Mouse (Mus musculus) embryo, embryonic 9.5 days (tissue): ENCODE data around the gene Limch1.

Experiments
- DNase-seq: peaks from one replicate; pipeline ENCODE4 v3.0.0-alpha.2; 2017; ENCODE audit errors: extremely low spot score

The Limch1 gene

DNA sequence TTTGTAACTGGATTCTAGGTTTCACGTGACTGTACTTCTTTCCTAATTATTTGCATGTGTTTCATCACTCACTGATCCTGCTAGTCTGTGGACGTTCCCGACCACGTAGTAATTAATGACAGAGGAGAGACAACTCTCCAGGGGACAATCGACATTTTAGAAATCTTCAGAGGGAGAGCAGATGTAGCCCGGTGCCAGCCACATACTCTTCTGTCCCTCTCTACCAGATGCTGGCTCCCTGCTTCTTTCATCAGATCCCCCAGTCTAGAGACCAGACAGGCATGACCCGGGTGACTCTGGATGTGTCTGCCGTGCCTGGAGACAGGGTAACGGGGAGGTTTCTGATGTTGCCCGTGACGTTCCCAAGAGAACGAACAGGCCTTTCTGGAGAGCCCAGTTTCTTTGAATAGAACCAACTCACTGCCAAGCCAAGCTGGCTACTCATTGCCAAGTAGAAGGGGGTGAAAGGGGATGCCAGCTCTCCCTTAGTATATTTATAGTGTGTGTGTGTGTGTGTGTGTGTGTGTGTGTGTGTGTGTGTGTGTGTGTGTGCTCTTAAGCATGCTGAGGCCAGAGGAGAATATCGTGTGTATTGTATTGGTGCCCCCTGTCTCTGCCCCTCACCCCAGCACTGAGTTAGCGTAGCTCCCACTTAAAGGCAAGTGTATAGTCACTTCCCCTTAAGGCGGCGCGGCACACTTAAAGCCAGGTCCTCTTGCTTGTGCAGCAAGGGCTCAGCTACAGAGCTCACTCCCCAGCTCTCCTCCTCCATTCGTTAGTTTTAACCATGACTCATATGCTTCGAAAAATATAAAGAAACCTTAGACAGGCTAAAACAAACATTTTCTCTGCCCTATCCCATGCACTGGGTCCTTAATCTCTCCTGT lies 233.9 kb downstream of the Limch1 start:
- DNase-seq, result peak; percentile 39

DNA sequence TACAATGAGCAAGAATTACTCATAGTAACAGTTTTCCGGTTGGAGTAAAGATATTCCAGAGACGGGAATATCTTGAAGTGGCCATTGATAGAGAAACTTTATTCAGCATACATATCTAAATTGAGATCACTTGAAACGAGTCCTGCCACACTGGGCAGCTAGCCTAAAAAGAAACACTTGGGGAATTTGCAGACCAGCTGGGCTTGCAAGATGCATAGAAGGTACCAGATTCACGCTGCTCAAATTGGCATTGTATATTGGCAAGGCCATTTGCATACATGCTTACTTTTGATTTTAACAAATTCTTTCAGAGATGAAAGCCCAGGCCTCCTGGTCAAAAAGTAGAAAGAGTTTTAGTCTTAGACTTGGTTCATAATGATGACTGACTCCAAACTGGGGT lies 235.2 kb downstream of the Limch1 start:
- no peak for DNase-seq

DNA sequence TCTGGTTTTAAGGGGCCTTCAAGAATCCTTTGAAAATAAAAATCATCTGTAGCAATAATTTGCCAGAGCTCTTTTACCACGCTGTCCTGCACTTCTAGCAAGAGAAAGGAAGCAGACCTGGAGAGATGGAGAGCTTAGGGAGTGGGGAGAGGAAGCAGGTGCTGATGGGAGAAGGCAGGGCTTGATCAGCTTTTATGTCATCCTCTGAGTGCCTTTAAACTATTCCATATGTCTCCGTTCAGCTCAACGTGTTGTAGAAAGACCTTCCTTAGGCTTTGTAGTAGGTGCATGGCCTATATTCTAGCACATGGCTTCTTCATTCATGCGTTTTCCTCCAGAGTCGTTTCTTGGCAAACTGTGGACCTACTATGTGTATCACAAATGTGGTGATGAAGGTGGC lies 237.5 kb downstream of the Limch1 start:
- DNase-seq, result no peak

DNA sequence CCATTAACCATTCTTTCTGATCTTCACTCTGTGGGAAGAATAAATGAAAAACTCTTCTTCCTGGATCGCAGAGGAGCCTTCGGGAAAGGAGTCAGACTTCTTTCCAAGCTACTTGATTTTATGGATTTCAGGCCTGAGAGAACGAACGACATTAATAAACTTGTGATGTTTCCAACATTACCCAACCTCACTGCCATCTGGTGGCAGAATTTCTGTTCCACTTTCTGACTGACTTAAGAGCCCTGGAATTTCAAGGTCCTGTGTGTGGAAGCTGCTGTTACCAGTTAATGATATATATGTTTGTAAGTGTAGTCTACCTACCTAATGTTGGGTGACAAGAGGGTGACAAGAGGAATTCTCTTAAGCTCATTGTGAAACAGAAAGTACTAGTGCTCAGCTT lies 243.3 kb downstream of the Limch1 start:
- no peak for DNase-seq

DNA sequence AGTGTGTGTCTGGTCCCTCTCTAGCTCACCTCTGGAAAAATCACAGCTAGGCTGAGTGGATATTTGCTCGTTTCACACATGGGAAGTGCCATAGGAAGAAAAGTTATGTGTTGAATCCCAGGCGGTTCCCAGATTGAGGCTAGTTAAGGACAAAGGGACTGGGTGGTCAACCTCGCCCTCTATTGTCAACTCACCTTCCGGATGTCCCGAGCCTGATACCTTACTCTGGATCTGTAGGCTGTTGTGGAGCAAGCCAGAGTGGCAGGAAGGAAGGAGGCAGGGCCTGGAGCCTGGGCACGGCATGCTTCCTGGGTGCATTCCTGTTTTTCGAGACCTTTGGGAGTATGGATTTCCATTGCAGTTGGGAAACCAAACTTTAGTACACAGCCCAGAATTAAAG lies 243.9 kb downstream of the Limch1 start:
- no peak for DNase-seq

DNA sequence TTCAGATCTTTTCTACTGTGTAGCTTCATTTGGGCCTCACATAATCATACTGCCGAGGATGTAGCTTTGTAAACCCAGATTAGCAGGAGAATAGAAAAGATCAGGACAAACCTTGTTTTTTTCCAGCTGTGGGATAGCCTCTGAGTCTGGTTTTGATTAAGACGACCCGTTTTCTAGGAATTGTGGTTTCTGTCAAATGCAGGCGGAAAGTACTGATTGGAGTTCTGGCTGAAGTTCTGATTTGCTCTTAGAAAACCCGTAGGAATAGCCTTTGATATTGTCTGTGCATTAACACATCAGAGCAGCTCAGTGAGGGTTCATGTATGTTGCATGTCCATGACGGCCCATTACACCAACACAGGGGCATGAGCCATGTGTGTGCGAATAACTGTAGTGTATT lies 246.8 kb downstream of the Limch1 start:
- DNase-seq, result no peak

DNA sequence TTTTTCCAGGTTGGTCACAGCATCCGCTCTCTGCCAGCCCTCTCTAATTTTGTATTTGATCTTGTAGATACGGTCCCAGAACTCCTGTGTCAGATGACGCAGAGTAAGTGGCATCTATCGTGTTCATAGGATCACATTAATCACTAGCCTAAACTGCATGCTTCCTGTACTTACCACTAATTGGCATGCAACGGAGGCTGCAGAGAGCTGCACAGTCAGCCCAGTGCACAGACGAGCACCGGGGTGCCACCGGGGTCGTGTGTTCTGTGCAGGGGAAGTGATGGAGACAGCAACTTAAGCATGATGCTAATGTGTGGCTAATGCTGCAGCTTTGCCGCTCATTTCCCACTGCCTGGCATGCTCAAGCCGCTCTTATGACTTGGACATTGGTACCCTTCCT lies 247.4 kb downstream of the Limch1 start:
- DNase-seq, result no peak

DNA sequence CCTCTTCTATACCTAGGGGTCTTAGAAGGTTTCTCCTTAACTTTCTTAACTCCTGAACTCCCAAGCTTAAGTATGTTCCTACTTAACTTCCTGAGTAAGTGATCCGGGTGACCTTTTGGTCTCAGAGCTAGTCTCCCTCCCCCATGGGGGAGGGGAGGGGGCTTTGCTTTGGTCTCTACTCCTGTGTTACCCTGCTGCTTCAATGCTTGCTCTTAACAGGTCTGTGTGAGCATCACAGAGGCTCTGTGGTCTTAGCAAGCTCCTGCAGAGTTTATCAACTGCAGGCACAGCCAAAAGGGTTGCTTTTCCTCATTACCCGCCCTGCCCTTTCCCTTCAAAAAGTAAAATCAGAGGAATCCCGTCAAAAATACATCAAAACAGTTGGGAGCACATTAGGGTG lies 250.5 kb downstream of the Limch1 start:
- DNase-seq, result peak; percentile 60

DNA sequence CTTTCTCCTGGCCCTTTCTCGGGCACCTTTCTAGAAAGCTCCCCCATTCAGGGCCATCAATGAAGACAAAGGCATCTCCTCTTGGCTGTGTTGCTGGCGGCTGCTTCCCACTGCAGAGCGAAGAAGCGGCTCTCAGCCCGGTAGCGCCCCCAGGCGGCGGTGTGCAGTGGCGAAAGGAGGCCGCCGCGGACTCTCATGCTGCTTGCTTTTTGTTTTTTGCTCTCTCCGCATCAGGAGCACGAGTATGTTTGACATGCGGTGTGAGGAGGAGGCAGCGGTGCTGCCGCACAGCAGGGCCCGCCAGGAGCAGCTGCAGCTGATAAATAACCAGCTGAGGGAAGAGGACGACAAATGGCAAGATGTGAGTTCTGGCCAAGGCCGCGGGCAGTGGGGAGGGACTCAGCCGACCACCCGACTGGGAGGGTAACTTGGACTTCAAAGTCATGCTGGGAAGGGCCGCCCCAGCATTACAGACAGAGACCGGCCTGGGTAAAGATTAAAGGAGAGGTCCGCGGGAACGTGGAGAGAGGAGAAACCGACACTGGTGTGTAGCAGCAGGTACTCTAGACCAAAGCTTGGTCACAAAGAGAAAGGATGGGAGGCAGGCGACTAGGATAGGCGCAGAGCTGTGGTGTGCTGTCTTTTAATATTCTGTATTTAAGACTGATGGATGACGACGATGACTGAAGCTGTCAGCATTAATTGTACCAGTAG lies 251.4 kb downstream of the Limch1 start:
- DNase-seq, result peak; percentile 94

DNA sequence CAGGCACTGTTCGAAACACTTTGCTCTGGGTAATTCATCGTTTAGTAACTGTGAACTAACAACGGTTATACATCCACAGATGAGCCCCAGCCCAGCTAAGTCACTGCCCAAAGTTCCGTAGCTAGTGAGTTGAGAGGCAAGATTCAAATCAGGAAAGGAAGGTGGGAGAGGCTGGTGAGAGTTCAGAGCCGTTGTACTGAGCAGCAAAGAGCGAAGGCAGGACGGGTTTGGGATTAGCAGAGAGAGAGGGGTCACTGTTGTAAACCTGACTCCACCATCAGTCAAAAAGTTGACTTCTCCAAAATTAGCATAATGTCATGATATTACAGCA lies 251.9 kb downstream of the Limch1 start:
- no peak for DNase-seq

DNA sequence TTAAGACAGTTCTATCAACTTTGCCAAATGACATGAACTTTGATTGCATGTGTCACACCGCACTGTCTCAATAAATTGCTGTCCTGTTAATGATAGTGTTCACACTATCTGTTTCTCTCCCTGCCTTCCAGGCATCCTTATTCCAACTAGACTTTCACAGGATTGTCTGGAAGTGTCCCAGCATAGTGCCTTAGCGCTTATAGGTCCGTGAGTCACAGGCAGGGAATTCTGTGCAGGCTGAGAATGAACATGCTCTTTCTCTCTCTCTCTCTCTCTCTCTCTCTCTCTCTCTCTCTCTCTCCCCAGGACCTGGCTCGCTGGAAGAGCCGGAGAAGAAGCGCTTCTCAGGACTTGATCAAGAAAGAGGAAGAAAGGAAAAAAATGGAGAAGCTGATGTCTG lies 252.7 kb downstream of the Limch1 start:
- no peak for DNase-seq

DNA sequence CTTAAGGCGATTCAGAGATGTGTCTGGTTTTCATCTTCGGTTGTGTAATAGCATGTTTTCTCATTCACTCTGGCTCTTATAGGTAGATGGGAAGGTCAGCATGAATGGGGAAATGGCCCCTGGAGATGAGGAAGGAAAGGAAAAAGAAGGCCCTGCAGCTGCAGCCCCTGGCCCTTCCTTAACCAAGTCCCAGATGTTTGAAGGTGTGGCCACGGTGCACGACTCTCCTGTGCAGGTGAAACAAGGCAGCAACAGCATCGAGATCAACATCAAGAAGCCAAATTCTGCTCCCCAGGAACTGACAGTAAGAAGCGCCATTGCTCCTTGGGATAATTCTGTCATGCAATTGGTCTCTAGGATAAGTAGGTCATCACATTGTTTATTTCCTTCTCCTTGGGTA lies 256.7 kb downstream of the Limch1 start:
- no peak for DNase-seq

DNA sequence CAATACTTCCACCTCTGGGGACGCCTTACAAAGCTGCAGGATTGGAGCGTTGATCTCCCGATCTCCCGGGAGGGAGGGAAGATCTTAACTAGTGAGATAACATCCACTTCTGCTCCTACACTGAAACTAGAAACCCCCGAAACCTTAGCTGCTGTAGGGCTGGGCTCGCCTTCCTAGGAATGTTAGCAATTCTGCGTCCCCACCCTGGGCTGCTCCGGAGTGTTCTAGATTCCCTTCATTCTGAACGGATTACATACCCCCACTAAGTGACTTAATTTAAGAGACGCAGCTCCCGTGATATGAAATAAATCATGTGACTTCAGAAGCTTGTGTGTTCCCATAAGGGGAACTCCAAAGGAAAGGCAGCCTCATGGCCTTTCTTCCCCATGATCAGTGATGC lies 259.0 kb downstream of the Limch1 start:
- no peak for DNase-seq

DNA sequence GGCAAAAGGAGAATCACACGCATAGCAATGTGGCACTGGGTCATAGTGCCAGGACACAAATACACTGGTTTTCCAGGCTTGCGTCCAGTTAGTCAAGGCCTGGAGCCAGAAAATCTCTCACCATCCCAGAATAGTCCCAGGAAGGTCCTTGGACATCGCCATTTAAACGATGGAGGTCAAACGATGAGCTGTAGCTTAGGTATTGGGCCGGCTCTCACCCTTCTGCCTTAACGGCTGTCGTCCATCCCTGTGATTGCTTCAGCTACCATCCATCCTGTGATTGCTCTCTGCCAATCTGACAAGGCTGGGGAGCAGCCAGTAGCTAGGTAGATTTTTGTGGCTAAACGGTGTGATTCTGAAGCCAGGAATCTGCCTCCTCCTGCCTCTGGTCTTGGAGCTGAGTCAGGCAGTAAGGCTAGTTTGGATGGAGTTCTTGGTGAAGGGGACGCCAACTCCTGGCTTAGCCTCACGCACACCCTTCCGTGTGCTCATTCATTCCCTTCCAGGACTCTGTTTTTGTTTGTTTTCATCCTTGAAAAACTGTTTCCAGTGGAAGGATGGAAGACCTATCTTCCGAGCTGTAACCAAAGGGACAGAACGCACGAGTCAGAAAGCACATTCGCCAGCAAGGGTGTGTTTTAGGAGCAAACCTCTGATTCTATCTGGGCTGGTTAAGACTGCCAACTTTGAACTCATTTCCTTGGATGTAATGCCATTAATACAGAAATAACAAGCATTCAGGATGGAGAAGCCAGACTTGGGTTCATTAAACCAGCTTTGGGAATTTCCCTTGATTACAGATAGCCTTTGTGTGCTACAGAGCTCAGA lies 265.6 kb downstream of the Limch1 start:
- DNase-seq, result no peak

DNA sequence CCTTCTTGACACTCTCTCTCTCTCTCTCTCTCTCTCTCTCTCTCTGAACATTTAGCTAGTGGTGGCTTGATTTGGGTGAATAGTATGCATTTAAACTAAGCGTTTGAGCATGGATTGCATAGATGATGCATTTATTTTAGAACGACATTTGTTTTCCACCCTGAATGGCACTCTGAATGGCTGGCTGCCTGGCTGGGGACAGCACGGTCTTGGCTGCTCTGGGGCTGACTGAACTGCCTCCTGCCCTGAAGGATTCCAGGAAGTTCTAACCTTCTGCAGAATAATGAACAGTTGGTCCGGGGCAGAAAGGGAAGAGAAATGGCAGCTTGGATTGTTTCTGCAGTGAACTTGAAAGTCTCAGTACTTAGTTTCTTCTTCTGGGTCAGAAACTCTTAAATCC lies 266.4 kb downstream of the Limch1 start:
- no peak for DNase-seq

DNA sequence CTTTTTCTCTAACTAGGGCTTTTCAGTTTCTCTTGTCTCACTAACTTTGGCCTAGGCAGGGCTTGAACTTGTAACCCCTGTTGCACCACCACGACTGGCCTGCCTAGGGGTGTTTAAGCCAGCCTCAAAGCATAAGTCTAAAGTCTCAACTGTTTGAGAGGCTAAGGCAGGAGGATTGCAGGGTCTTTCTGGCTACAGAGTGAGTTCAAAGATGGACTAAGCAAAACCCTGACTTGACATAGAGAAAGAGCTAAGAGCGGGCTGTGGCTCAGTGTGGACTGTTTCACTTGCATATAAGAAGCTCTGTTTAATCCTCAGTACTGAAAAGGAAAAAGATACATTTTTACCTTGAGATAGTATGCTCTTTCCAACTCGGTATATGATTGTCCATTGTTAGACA lies 268.3 kb downstream of the Limch1 start:
- DNase-seq, result no peak

DNA sequence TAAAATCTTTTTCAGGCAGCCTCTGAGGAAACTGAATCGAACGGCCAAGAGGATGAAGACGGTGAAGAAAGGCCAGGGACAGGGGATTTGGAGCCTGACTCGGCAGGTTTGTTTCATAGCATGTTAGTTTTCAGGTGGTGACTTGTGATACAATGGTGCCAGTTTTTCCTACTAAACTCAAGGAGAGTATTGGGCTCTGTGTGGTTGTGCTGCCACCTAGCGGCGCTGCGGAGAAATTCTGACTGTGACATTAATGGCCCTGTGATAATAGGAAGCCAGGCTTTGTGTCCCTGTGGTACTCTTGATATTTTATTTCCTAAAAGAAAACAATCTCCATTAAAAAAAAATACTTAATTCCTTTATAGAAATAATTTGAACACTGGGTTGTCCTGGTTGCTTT lies 270.8 kb downstream of the Limch1 start:
- peak; percentile 72 for DNase-seq

DNA sequence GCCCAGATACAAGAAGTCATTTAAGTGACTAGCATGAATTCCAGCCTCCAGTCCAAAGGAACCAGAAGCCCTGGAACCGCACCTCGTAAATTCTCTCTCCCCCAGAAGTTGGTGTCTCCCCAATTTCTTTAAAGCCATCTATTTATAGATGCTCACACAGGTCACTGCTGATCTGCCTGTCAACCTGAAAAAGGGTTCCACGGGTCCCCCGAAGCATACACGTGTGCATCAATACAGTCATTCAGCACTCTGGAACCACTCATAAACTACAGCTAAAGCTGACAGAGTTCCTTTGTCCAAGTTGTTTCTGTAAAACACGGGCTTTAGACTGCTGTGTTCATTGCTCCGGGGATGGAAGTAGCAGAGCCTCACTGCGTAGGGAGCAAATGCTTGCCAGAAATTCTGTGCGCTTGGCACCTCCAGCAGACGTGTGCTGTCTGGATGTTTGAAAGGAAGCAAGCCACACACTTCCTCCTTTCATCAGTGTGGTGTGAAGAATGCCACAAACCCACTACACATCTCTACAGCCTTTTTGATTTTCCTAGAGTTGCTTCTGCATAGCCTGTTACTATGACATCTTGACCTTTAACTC lies 278.9 kb downstream of the Limch1 start:
- DNase-seq, result no peak

DNA sequence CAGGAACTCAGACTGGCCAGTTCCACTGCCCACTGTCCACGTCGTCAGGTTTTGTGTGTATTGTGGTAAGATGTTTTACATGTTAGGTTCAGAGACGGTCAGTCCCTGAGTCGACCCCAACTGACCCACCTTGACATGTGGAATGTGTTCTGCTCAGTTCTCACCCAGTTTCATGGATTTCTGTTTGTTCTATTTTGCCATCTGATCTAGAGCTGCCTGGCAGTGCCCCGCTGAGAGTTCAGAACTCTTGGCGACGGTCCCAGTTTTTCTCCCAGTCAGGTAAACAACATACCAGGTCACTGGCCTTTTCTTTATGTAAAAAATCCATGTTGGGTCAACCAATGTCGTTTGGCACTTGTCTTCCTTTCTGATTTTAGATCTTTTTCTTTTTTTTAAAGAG lies 279.5 kb downstream of the Limch1 start:
- no peak for DNase-seq

DNA sequence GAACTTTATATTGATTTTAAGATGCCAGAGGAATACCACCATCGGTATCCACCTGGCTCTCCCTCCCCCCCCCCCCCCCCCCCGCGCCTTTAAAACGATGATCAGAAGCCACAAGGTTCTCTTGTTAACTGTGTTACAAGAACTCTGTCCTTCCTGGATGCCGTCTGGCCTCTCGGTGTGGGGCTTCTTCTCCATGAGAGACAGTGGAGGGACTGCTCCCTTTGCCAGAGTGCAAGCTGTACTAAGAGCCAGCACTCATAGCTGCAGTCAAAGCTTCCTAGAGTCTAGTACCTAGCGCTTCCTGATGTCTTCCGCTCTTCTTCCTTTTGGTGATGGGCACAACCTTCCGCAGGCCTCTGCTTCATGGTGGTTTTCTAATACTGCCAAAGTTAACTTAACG lies 280.0 kb downstream of the Limch1 start:
- DNase-seq, result no peak

DNA sequence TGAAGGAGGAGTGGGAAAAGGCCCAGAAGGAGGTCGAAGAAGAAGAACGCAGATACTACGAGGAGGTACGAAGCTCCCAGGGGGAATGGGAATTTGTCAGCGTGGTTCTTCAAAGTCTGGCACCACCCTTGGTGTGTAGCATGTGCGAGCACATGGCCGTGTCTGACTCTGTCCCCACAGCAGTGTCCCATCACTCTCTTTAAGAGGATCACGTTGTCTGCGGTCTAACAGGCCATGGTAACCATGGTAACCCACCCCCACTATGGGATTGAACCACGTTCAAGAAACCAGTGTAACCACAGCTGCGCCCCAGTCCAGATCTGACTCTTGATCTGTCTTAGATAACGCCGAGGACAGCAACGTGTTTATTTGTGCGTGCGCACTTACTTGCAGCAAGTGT lies 283.2 kb downstream of the Limch1 start:
- DNase-seq, result no peak

DNA sequence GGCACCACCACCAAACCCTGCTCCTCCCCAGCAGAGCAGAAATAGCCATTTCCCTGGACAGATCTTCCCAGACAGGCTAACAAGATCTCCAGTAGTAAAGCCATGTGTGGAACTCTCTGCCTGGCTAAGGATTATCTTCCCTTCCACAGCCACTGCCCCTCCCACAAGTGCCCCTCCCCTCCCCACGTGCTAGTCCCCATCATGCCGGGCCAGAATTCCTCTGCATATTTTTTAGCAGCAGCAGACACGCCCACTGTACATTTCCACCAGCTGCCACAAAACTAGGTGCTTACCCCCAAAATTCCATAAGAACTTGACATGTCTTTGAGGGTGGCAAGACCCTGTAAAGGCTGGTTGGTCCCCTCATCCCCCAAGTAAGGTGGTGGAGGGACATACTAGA lies 284.3 kb downstream of the Limch1 start:
- no peak for DNase-seq
